Mouse (Mus musculus): ENCODE results near the gene Katnb1. TPM values are rescaled to one million over a fixed set of nuclear protein-coding genes. Genes with fewer than 3 reads are reported as not detected.

The Katnb1 gene
- 1 to 10 TPM; 6.1 to 8.2 TPM for total RNA-seq (2021)
- long read RNA-seq, experiment 1, transcript Katnb1-201 (20 exons, 3,777 nt), result major isoform, 8 of 12 reads
- long read RNA-seq, experiment 1, partial matches to known transcripts, result 3 of 12 reads
- long read RNA-seq, experiment 1, other reads (novel, unspliced or antisense), result 1 of 12 reads
- long read RNA-seq, experiment 2, transcript Katnb1-201 (20 exons, 3,777 nt), result major isoform, 8 of 9 reads
- long read RNA-seq, experiment 2, partial matches to known transcripts, result 1 of 9 reads
- long read RNA-seq, experiment 2, other reads (novel, unspliced or antisense), result 0 of 9 reads

- peak; percentile 91 to 97 for DNase-seq
- intact Hi-C loops (cut with DNase I), result no loop called here
Measured at GRCm38 (mm10) chr8:95080381-95081341, at the start of gene Katnb1. Gene Katnb1 (plus strand): TSS chr8:95081186.

DNA sequence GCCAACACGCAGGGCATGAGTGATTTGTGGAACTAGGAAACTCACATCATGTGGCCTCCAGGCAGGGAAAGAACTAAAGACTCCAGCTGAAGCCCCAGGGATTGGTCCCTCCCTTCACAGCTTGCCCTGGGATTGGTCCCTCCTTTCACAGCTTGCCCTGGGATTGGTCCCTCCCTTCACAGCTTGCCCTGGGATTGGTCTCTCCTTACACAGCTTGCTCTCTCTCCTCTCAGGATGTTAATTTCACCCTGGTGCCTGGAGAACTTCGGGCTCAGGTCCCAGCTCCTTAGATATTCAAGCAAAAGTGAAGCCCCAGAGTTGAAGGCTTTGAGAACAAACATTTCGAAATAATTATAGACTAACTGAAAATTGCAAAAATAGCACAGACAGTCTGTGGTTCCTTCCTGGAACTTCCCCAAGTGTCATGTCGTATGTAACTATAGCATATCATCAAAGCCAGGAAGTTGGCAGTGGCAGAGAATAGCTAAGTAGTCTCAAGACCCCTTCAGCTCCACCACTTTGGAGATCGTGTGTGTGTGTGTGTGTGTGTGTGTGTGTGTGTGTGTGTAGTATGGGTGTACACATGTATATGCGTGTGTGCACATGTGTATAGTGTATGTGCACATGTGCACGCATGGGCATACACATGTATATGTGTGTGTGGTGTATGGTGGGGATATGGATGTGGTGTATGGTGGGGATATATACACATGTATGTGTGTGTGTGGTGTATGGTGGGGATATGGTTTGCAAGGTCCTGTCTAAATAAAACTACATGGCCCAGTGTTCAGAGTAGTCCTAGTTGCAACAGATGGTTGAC, 43.7 kb upstream of the Katnb1 start:
- peak in 1 of 2 experiments; percentile 19 for DNase-seq
- intact Hi-C loops (cut with DNase I), result no loop called here

- no peak for DNase-seq
- intact Hi-C loops (cut with DNase I), result no loop called here
Measured at GRCm38 (mm10) chr8:95041883-95042784, 38.9 kb upstream of the Katnb1 start.

GRCm38 (mm10) chr8:95044811-95045210, 36.2 kb upstream of the Katnb1 start:
- DNase-seq, result no peak
- intact Hi-C loops (cut with DNase I), result no loop called here

DNA sequence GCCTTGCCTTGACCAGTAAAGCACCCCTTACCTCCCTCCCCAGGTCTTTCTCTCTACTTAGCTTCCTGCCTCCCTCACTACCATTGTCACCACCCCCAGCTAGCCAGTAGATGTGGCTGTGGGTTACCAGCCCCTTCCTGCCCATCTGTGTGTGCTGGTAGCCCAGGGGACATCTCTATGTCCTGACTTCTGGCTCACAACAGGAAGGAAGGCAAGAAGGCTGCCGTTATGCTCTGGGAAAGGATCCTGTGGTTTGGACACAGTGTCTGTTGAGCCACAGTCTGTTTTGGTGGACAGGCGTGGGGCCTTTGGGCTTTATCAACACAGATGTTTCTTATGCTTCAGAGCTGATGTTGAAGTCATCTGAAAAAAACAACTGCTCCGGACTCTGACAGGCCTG, 34.0 kb upstream of the Katnb1 start:
- intact Hi-C loops (cut with DNase I), result no loop called here
- no peak for DNase-seq

DNA sequence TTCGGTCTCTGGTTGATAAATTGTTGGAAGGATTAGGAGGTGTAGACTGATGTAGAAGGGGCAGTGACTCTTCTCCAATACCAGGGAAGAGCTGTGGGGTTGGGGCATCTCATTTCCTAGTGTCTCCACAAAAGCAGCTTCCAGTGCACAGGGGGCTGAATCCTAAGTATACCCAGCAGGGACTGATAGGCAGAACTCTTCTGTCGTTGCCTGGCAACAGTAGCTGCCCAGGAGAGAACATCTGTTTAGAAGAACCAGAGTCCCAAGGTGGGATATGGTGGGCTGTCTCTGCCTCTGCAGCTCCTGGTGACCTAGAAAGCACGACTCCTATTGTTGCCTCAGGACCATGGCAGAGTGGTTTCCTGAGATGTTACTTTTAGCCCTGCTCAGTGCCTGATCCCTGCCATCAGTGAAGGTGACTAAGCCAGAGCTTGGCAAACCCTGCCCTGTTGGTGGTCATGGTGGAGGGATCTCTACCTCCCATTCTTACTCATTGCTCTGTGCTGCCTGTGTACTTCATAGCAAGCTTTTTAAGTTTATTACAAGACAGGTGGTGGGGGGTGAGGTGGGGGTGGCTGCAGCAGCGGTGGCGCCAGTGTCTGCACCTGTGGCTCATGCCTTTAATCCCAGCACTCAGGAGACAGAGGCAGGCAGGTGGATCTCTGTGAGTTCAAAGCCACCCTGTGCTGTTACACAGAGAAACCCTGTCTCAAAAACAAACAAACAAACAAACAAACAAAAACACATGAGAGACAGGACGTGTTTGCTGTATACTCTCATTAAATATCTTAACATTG, 32.9 kb upstream of the Katnb1 start:
- intact Hi-C loops (cut with DNase I), result no loop called here
- DNase-seq, result no peak

- DNase-seq, result no peak
- intact Hi-C loops (cut with DNase I), result no loop called here
Measured at GRCm38 (mm10) chr8:95049636-95050035, 31.4 kb upstream of the Katnb1 start.

DNA sequence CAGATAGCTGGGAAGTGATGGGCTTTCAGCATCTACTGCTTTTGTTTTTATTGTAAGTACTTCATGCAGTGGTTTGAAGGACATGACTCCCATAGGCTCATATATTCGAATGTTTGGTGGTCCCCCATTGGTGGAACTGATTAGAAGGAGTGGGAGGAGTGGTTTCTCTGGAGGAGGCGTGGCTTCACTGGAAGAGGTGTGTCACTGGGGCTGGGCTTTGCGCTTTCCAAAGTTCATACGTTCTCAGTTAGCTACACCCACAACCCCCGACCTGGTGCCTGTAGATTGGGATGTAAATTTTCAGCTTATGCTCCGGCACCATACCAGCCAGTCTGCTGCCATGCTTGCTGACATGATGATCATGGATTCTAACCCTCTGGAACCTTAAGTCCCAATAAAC, 26.5 kb upstream of the Katnb1 start:
- no peak for DNase-seq
- intact Hi-C loops (cut with DNase I), result no loop called here

DNA sequence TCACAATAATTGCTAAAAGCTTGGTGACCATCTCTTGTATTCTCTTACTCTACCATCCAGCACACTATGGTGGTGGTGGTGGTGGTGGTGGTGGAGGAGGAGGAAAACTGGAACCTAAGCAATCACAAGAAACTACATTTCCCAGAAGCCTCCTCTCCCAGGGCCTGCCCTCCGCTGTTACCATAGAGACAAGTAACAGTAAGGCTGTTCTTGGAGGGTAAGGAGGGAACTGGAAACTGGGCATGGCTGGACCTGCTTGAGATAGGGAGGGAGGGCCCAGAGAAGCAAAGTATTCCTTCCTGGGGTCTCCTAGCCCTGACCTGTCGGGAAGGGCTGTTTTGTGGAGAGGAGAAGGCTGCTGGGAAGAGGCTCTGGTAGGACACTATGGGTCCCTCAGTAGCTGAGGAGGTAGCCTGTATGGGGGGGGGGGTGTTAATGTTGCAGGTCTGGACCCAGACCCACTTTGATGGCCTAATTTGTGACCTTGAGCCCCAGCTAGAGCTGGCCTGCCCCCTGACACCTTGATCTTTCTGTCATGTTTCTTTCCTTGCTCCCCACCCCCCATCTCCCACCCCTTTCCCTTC, 26.0 kb upstream of the Katnb1 start, which contains the start of gene Drc7:
Gene Drc7 (plus strand): TSS at position 177 of the 584 bp plus-strand sequence.
- intact Hi-C loops (cut with DNase I), result no loop called here
- DNase-seq, result no peak

DNA sequence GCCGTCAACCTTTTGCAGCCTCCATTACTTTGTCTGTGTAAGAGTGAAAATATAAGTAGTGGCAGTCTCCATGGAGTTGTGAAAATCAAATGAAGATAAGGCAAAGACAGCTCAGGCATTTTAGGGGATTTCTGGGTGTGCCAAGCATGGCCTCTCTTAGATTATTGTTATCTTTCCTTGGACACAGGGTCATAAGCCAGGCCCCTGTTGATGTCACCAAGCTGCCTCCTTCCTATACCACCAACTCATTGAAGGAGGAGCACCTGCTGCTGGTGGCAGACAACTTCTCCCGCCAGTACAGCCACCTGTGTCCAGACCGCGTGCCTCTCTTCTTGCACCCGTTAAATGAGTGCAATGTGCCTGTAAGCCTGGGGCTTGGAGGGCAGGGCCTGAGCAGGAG, 24.6 kb upstream of the Katnb1 start:
- no peak for DNase-seq
- intact Hi-C loops (cut with DNase I), result no loop called here

DNA sequence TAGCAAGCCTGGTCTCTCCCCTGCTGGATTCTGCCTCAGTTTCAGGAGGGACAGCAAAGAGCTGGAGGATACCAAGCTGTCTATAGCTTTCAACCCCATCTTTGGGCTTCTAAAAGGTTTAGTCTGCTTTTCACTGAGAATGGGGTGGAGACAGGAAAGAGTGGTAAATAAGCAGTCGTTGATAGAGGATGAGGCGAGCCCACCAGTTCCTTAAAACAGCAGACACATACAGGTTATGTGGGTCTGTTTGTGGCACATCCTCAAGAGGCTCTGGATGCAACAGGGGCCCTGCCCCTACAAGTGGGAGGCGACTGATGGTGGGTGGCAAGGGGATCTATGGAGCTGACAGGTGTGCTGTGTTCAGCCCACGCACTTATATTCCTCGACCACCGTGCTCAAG, 22.3 kb upstream of the Katnb1 start:
- intact Hi-C loops (cut with DNase I), result no loop called here
- no peak for DNase-seq

DNA sequence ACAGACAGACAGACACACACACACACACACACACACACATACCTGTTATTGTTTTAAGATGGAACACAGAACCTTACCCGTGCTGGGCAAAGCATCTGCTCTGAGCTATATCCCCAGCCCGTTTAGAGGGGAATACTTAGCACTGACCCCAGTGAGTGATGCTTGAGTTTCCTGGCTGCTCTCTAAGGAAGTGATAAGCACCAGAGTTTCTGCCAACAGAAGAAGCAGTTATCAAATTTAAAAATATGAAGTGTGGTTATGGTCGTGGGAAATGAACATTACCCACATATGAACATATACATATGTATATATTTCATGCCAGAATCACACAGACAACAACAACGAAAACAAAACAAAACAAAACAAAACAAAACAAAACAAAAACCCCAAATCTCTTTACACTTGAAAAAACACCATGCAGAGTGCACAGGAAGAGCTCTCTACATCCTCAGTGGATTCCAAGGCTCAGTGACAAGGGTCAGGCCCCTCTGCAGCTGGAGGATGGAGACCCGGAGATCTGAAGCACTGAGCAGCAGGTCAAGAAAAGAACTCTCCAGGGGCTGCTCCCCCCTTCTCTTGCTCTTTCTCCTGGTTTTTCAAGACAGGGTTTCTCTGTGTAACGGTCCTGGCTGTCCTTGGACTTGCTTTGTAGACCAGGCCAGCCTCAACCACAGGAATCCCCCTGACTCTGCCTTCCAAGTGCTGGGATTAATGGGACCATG, 21.0 kb upstream of the Katnb1 start:
- intact Hi-C loops (cut with DNase I), result no loop called here
- DNase-seq, result no peak

- no peak for DNase-seq
- intact Hi-C loops (cut with DNase I), result no loop called here
Measured at GRCm38 (mm10) chr8:95064531-95064930, 16.5 kb upstream of the Katnb1 start.

GRCm38 (mm10) chr8:95067582-95067981, 13.4 kb upstream of the Katnb1 start:
- peak in 1 of 2 experiments; percentile 33 for DNase-seq
- intact Hi-C loops (cut with DNase I), result no loop called here

- intact Hi-C loops (cut with DNase I), result no loop called here
Measured at GRCm38 (mm10) chr8:95075504-95075903, 5.5 kb upstream of the Katnb1 start.

DNA sequence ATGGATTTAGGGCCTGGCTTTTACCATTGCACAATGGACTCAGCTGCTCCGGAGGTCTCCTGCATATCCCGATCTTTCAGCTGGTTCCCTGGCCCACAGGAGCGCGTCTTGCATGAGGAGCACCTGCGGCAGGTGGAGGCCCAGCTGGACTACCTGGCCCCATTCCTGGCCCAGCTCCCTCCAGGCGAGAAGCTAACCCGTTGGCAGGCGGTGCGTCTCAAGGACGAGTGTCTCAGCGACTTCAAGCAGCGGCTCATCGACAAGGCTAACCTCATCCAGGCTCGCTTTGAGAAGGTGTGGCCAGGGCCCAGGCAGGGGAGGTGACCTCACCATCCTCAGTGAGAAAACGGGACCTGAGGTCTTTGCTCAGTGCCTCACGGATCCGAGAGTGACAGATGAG, 4.8 kb upstream of the Katnb1 start:
- intact Hi-C loops (cut with DNase I), result no loop called here
- DNase-seq, result no peak

More at GRCm38 (mm10) chr8:95075504-95075903, 5.5 kb upstream of the Katnb1 start:
- DNase-seq, result no peak

DNA sequence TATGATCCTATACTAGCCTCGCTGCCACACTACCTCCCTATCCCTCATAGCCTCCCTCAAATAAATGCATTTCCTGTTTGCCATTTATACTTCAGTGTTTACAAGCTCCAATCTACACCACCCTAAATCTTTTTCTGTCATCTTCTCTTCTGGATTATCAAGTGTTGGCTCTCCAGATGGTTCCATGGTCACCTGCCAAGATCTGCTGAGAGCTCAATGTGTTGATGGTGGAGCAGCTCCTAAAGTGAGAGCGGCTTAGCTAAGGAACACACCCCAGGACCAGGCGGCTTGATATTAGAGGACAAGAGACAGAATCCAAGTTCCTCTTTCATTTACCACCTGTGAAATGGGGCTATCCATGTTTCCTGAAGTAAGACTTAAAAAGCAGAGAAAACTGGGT, 2.9 kb upstream of the Katnb1 start:
- DNase-seq, result no peak
- intact Hi-C loops (cut with DNase I), result no loop called here

DNA sequence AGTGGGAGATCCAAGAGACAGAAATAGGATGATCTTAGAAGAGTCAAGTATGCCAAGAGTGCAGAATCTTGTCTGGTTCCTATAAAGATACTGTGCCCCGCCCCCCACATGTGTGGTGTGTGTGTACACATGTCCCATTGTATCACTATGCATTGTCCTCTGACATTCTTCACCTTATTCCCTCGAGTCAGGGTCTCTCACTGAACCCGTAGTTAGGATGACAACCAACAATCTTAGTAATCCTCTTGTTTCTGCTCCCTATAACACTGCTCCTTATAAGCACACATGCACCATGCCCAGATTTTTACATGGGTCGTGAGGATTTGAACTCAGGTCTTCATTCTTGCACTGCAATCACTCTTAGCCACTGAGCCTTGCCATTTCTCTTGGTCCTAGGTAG, 1.7 kb upstream of the Katnb1 start:
- intact Hi-C loops (cut with DNase I), result no loop called here
- no peak for DNase-seq
